Mouse (Mus musculus): ENCODE results near the gene Rnf220. TPM values are rescaled to one million over a fixed set of nuclear protein-coding genes. Genes with fewer than 3 reads are reported as not detected.

Gene Rnf220
- polyA plus RNA-seq, 1 experiment = 84.5 TPM

GRCm38 (mm10) chr4:117391966-117392365 is 104.9 kb downstream of the Rnf220 start:
- no peak overlapping the region for H3K27ac ChIP-seq (ENCODE audit: insufficient read depth, low read depth, low read length)
- no peak overlapping the region for H3K4me3 ChIP-seq (ENCODE audit: insufficient read depth, low read length)
- TF ChIP-seq POLR2A (IDR thresholded peaks at IDR 0.05; ENCODE audit: borderline replicate concordance, low read depth, low read length) = no peak
- TF ChIP-seq CTCF (IDR thresholded peaks at IDR 0.05; ENCODE audit: low read depth, low read length) = no peak
- H3K4me1 ChIP-seq (ENCODE audit: control insufficient read depth, insufficient read depth, low read length) = no peaks in the 10 kb centered on the region

- Histone ChIP-seq H3K27ac (ENCODE audit: insufficient read depth, low read depth, low read length) (no peak overlapping the region), H3K4me3 (ENCODE audit: insufficient read depth, low read length) (no peak overlapping the region), H3K4me1 (ENCODE audit: control insufficient read depth, insufficient read depth, low read length) (no peaks in the 10 kb centered on the region)
- no peak for TF ChIP-seq POLR2A (IDR thresholded peaks at IDR 0.05; ENCODE audit: borderline replicate concordance, low read depth, low read length)
- no peak for TF ChIP-seq CTCF (IDR thresholded peaks at IDR 0.05; ENCODE audit: low read depth, low read length)
Measured at GRCm38 (mm10) chr4:117390850-117391795, 105.7 kb downstream of the Rnf220 start.

DNA sequence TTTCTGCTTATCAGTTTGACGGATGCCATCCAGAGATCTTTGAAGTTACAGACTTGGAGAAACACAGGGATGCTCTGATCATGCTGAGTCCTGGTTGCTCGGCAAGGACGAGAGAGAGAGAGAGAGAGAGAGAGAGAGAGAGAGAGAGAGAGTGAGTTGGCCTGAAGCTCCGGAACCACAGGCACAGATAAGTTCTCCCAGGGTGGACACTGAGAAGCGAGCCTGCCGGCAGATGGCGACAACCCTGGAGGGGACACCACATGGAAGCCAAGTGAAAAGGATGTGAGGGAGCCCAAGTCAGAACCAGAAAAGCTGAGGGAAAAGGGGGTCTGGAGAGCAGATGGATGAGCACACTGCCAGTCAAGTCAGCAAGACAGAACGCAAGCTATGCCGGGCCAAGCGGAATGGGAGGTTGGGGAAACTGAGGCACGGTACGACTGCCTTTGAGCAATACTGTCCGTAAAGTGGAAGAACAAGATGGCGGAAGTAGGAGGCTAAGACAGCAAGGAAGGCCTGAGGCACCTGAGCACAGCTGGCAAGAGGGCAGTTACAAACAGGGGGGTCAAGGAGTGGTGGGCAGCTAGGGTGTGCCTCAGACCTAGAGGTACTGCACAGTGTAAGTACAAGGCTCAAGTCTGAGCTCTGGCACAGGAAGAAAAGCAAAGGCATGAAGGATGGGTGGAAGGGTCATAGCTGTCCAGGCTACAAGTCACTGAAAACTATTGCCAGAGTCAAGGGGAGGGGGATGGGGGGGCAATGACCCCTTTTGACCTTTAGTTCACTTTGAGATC is 107.4 kb downstream of the Rnf220 start:
- no peaks in the 10 kb centered on the region for H3K4me1 ChIP-seq (ENCODE audit: control insufficient read depth, insufficient read depth, low read length)
- no peak for TF ChIP-seq CTCF (IDR thresholded peaks at IDR 0.05; ENCODE audit: low read depth, low read length)
- TF ChIP-seq POLR2A (IDR thresholded peaks at IDR 0.05; ENCODE audit: borderline replicate concordance, low read depth, low read length) = no peak
- no peak overlapping the region for H3K4me3 ChIP-seq (ENCODE audit: insufficient read depth, low read length)
- H3K27ac ChIP-seq (ENCODE audit: insufficient read depth, low read depth, low read length) = no peak overlapping the region

- TF ChIP-seq CTCF (IDR thresholded peaks at IDR 0.05; ENCODE audit: low read depth, low read length) = no peak
- no peak for TF ChIP-seq POLR2A (IDR thresholded peaks at IDR 0.05; ENCODE audit: borderline replicate concordance, low read depth, low read length)
- no peaks in the 10 kb centered on the region for H3K4me1 ChIP-seq (ENCODE audit: control insufficient read depth, insufficient read depth, low read length)
Measured at GRCm38 (mm10) chr4:117385247-117385646, 111.6 kb downstream of the Rnf220 start.

GRCm38 (mm10) chr4:117381846-117382245 is 115.0 kb downstream of the Rnf220 start:
- no peaks in the 10 kb centered on the region for H3K4me1 ChIP-seq (ENCODE audit: control insufficient read depth, insufficient read depth, low read length)
- no peak overlapping the region for H3K27ac ChIP-seq (ENCODE audit: insufficient read depth, low read depth, low read length)
- no peak overlapping the region for H3K4me3 ChIP-seq (ENCODE audit: insufficient read depth, low read length)
- TF ChIP-seq CTCF (IDR thresholded peaks at IDR 0.05; ENCODE audit: low read depth, low read length) (no peak), POLR2A (IDR thresholded peaks at IDR 0.05; ENCODE audit: borderline replicate concordance, low read depth, low read length) (no peak)

More at GRCm38 (mm10) chr4:117385247-117385646, 111.6 kb downstream of the Rnf220 start:
- no peak overlapping the region for H3K27ac ChIP-seq (ENCODE audit: insufficient read depth, low read depth, low read length)
- no peak overlapping the region for H3K4me3 ChIP-seq (ENCODE audit: insufficient read depth, low read length)

DNA sequence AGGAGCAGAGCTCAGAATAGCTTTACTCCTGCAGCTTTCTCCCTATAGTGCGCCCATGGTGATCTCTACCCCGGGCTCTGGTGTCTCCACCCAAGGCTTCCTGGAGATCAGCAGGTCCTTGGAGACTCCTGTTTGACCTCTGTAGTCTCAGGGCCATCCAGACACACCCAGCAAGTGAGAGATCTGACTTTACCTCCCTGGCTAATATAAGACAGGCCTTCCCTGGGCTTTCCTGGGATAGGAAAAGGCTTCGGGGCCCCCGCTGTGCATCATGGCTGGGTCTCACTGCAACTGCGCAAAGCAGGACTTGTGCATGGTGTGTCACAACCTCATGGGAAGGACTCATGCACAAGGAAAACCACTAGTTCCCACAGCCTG is 116.3 kb downstream of the Rnf220 start:
- H3K4me3 ChIP-seq (ENCODE audit: insufficient read depth, low read length) = no peak overlapping the region
- no peak overlapping the region for H3K27ac ChIP-seq (ENCODE audit: insufficient read depth, low read depth, low read length)
- TF ChIP-seq POLR2A (IDR thresholded peaks at IDR 0.05; ENCODE audit: borderline replicate concordance, low read depth, low read length) = no peak
- no peak for TF ChIP-seq CTCF (IDR thresholded peaks at IDR 0.05; ENCODE audit: low read depth, low read length)
- no peaks in the 10 kb centered on the region for H3K4me1 ChIP-seq (ENCODE audit: control insufficient read depth, insufficient read depth, low read length)

DNA sequence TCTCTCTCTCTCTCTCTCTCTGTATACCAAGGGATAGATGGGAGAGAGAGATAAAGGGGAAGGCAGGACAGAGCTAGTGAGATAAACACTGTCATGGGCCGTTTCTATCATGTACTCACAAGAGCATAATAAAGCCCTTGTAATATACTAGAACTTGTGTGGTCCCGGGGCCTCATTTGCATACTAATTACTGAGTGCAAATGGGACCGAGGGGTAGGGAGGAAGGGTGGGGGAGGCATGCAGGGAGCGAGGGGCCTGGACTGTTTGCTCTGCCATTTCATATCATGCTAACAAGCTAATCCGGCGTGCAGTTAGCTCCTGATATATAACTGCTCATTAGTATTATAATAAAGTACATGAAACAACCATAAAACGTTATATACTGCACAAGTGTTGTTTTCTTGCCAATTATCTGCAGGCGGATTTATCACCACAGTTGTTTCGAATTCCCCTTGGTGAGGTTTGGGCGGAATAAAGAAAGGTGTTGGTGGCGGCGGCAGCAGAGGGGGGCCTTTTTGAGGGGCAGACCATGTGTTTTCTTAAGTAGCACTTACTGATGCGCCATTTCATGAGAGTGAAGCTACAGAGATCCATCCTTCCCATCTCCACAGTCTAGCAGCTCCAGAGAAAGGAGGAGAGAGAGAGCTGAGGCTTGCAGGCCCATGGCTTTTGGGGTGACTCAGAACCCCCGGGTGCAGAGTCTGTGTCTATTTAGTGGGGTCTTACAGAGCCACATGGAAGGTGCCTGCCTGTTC is 116.9 kb downstream of the Rnf220 start:
- H3K4me1 ChIP-seq (ENCODE audit: control insufficient read depth, insufficient read depth, low read length) = no peaks in the 10 kb centered on the region
- no peak overlapping the region for H3K4me3 ChIP-seq (ENCODE audit: insufficient read depth, low read length)
- no peak overlapping the region for H3K27ac ChIP-seq (ENCODE audit: insufficient read depth, low read depth, low read length)
- TF ChIP-seq CTCF (IDR thresholded peaks at IDR 0.05; ENCODE audit: low read depth, low read length) (no peak), POLR2A (IDR thresholded peaks at IDR 0.05; ENCODE audit: borderline replicate concordance, low read depth, low read length) (no peak)

- H3K27ac ChIP-seq (ENCODE audit: insufficient read depth, low read depth, low read length) = no peak overlapping the region
Measured at GRCm38 (mm10) chr4:117374078-117374540, 122.7 kb downstream of the Rnf220 start.

More at GRCm38 (mm10) chr4:117374078-117374540, 122.7 kb downstream of the Rnf220 start:
- Histone ChIP-seq H3K4me3 (ENCODE audit: insufficient read depth, low read length) (no peak overlapping the region), H3K4me1 (ENCODE audit: control insufficient read depth, insufficient read depth, low read length) (no peaks in the 10 kb centered on the region)
- TF ChIP-seq POLR2A (IDR thresholded peaks at IDR 0.05; ENCODE audit: borderline replicate concordance, low read depth, low read length) = no peak
- no peak for TF ChIP-seq CTCF (IDR thresholded peaks at IDR 0.05; ENCODE audit: low read depth, low read length)
